Mouse (Mus musculus) heart, postnatal 0 days (tissue): ENCODE data around the gene Spint3.

ENCODE experiments used
- CTCF ChIP-seq: IDR thresholded peaks from 2 replicates; pipeline ENCODE4 v1.5.1; 2016; ENCODE audit warnings: antibody characterized with exemption, control low read depth, low read depth
- EP300 ChIP-seq: IDR thresholded peaks from 2 replicates; pipeline ENCODE4 v1.6.1; 2016; ENCODE audit warnings: antibody characterized with exemption, low read depth

- TF ChIP-seq CTCF (no peak), EP300 (no peak)
Observed at GRCm38 (mm10) chr2:164521841-164522240, 51.4 kb downstream of the Spint3 start.
